Mouse (Mus musculus) forebrain, embryonic 10.5 days (tissue): ENCODE results near the gene Nfib. TPM values are rescaled to one million over a fixed set of nuclear protein-coding genes. Genes with fewer than 3 reads are reported as not detected.
A peak's percentile ranks its signal among the peaks of the same experiment; 100 is the strongest.

Source experiments
- DNase-seq: peaks from one replicate; pipeline ENCODE4 v3.0.0-alpha.2; 2017; ENCODE audit warnings: low spot score; ENCODE audit errors: extremely low spot score
- H3K27ac ChIP-seq: fragments of 300-500 bp; sonication (generic); 2 replicates; pipeline ENCODE4 v1.5.1; 2016; ENCODE audit warnings: mild to moderate bottlenecking
- H3K27me3 ChIP-seq: fragments of 300-500 bp; sonication (generic); 2 replicates; pipeline ENCODE4 v1.6.1; 2016; ENCODE audit warnings: mild to moderate bottlenecking; ENCODE audit not compliant: poor library complexity, severe bottlenecking
- H3K36me3 ChIP-seq: fragments of 300-500 bp; sonication (generic); replicated peaks from 2 replicates; pipeline ENCODE4 v1.6.1; 2016; ENCODE audit warnings: mild to moderate bottlenecking, moderate library complexity
- H3K4me1 ChIP-seq: fragments of 300-500 bp; sonication (generic); 2 replicates; pipeline ENCODE4 v1.6.1; 2016
- H3K4me3 ChIP-seq: fragments of 300-500 bp; sonication (generic); 2 replicates; pipeline ENCODE4 v1.5.1; 2016; ENCODE audit warnings: mild to moderate bottlenecking, moderate library complexity
- H3K9me3 ChIP-seq: fragments of 300-500 bp; sonication (generic); 2 replicates; pipeline ENCODE4 v1.6.1; 2016; ENCODE audit warnings: mild to moderate bottlenecking, moderate library complexity
- WGBS: fragments of 180-500 bp; shearing (Covaris S2); methylation state at CpG from one replicate; pipeline ENCODE4 v1.1.7; 2016; 5-methylcytosine and 5-hydroxymethylcytosine counted together
- polyA plus RNA-seq: library from polyadenylated mRNA; unstranded; fragments of >200 nt; fragmentation: Nextera tagmentation; extraction: Ambion mirVana; gene quantifications from 2 replicates; pipeline ENCODE4 v1.2.1, GENCODE M21; 2016

Nfib gene
- polyA plus RNA-seq, 1 experiment from 2014 or later: 21.8 TPM

- no peak overlapping the region for H3K27ac ChIP-seq
- DNase-seq: no peak
- H3K27me3 ChIP-seq: no peaks in the 10 kb centered on the region
- no peak overlapping the region for H3K4me3 ChIP-seq
- H3K9me3 ChIP-seq: no peaks in the 10 kb centered on the region
- H3K36me3 ChIP-seq: no peaks in the 10 kb centered on the region
- WGBS: 84% methylated on average over 7 of the region's 7 CpGs
- peaks cover 25% of the 10 kb centered on the region for H3K4me1 ChIP-seq
Observed at GRCm38 (mm10) chr4:82517311-82517710, 188.2 kb downstream of the Nfib start.

- no peak overlapping the region for H3K4me3 ChIP-seq
- DNase-seq: no peak
- H3K27me3 ChIP-seq: no peaks in the 10 kb centered on the region
- whole genome bisulfite sequencing: 88% methylated on average over 6 of the region's 6 CpGs
- no peak overlapping the region for H3K27ac ChIP-seq
- H3K9me3 ChIP-seq: no peaks in the 10 kb centered on the region
- no peaks in the 10 kb centered on the region for H3K36me3 ChIP-seq
- H3K4me1 ChIP-seq: peaks cover 35% of the 10 kb centered on the region
Observed at GRCm38 (mm10) chr4:82516211-82516795, 189.2 kb downstream of the Nfib start.

- H3K9me3 ChIP-seq: no peaks in the 10 kb centered on the region
- H3K27me3 ChIP-seq: no peaks in the 10 kb centered on the region
- WGBS: 91% methylated on average over 8 of the region's 8 CpGs
- H3K4me1 ChIP-seq: peaks cover 49% of the 10 kb centered on the region
- no peak overlapping the region for H3K4me3 ChIP-seq
- H3K27ac ChIP-seq: no peak overlapping the region
- H3K36me3 ChIP-seq: no peaks in the 10 kb centered on the region
- no peak for DNase-seq
Observed at GRCm38 (mm10) chr4:82514921-82515320, 190.6 kb downstream of the Nfib start.

- peaks cover 55% of the 10 kb centered on the region for H3K4me1 ChIP-seq
- H3K27me3 ChIP-seq: no peaks in the 10 kb centered on the region
- no peaks in the 10 kb centered on the region for H3K36me3 ChIP-seq
- no peak overlapping the region for H3K4me3 ChIP-seq
- no peak for DNase-seq
- H3K9me3 ChIP-seq: no peaks in the 10 kb centered on the region
- no peak overlapping the region for H3K27ac ChIP-seq
- 85% methylated on average over 1 of the region's 1 CpGs for WGBS
Observed at GRCm38 (mm10) chr4:82514373-82514772, 191.2 kb downstream of the Nfib start.

GRCm38 (mm10) chr4:82513426-82513750, 192.2 kb downstream of the Nfib start:
- peaks cover 64% of the 10 kb centered on the region for H3K4me1 ChIP-seq
- 1% methylated on average over 14 of the region's 14 CpGs for WGBS

GRCm38 (mm10) chr4:82512743-82513425, 192.7 kb downstream of the Nfib start:
- Histone ChIP-seq H3K4me3 (peak overlapping the region; percentile 83), H3K27ac (peak overlapping the region; percentile 99), H3K4me1 (peaks cover 70% of the 10 kb centered on the region), H3K36me3 (no peaks in the 10 kb centered on the region), H3K27me3 (peaks cover 10% of the 10 kb centered on the region; the same call in 1 of the 2 replicates), H3K9me3 (no peaks in the 10 kb centered on the region)
- peak; percentile 90 for DNase-seq
- under 1% methylated on average over 36 of the region's 63 CpGs for WGBS

More at GRCm38 (mm10) chr4:82513426-82513750, 192.2 kb downstream of the Nfib start:
- H3K4me3 ChIP-seq: peak overlapping the region; percentile 83
- no peaks in the 10 kb centered on the region for H3K9me3 ChIP-seq
- peak overlapping the region; percentile 99 for H3K27ac ChIP-seq
- DNase-seq: no peak
- no peaks in the 10 kb centered on the region for H3K36me3 ChIP-seq
- peaks cover 6% of the 10 kb centered on the region; the same call in 1 of the 2 replicates for H3K27me3 ChIP-seq

GRCm38 (mm10) chr4:82512335-82512734, 193.2 kb downstream of the Nfib start:
- WGBS: 1% methylated on average over 13 of the region's 13 CpGs
- DNase-seq: peak; percentile 22
- H3K4me1 ChIP-seq: peaks cover 73% of the 10 kb centered on the region

GRCm38 (mm10) chr4:82511524-82511923, 194.0 kb downstream of the Nfib start:
- WGBS: 1% methylated on average over 8 of the region's 8 CpGs
- DNase-seq: peak; percentile 68
- Histone ChIP-seq H3K27ac (peak overlapping the region; percentile 99), H3K36me3 (no peaks in the 10 kb centered on the region), H3K4me1 (peaks cover 79% of the 10 kb centered on the region), H3K27me3 (peaks cover 13% of the 10 kb centered on the region; the same call in 1 of the 2 replicates), H3K9me3 (no peaks in the 10 kb centered on the region), H3K4me3 (peak overlapping the region; percentile 83)

More at GRCm38 (mm10) chr4:82512335-82512734, 193.2 kb downstream of the Nfib start:
- H3K36me3 ChIP-seq: no peaks in the 10 kb centered on the region
- peak overlapping the region; percentile 99 for H3K27ac ChIP-seq
- H3K9me3 ChIP-seq: no peaks in the 10 kb centered on the region
- peaks cover 13% of the 10 kb centered on the region; the same call in 1 of the 2 replicates for H3K27me3 ChIP-seq
- H3K4me3 ChIP-seq: peak overlapping the region; percentile 83

- Histone ChIP-seq H3K36me3 (no peaks in the 10 kb centered on the region), H3K9me3 (no peaks in the 10 kb centered on the region), H3K4me1 (peaks cover 84% of the 10 kb centered on the region), H3K4me3 (peak overlapping the region; percentile 83), H3K27ac (peak overlapping the region; percentile 99), H3K27me3 (peaks cover 13% of the 10 kb centered on the region; the same call in 1 of the 2 replicates)
- peak; percentile 33 for DNase-seq
- WGBS: 6% methylated on average over 16 of the region's 16 CpGs
Observed at GRCm38 (mm10) chr4:82511001-82511513, 194.5 kb downstream of the Nfib start.

GRCm38 (mm10) chr4:82509771-82510170, 195.8 kb downstream of the Nfib start:
- peak; percentile 16 for DNase-seq
- peaks cover 13% of the 10 kb centered on the region for H3K27me3 ChIP-seq
- H3K36me3 ChIP-seq: no peaks in the 10 kb centered on the region
- peak overlapping the region; percentile 83; the same call in 1 of the 2 replicates for H3K4me3 ChIP-seq
- 20% methylated on average over 4 of the region's 4 CpGs for WGBS
- H3K4me1 ChIP-seq: peaks cover 87% of the 10 kb centered on the region
- H3K9me3 ChIP-seq: no peaks in the 10 kb centered on the region
- H3K27ac ChIP-seq: peak overlapping the region; percentile 99

- peaks cover 15% of the 10 kb centered on the region for H3K27me3 ChIP-seq
- peak overlapping the region; percentile 99 for H3K27ac ChIP-seq
- DNase-seq: no peak
- peaks cover 84% of the 10 kb centered on the region for H3K4me1 ChIP-seq
- 19% methylated on average over 2 of the region's 2 CpGs for WGBS
- H3K4me3 ChIP-seq: peak overlapping the region; percentile 83; the same call in 1 of the 2 replicates
- H3K36me3 ChIP-seq: no peaks in the 10 kb centered on the region
- H3K9me3 ChIP-seq: no peaks in the 10 kb centered on the region
Observed at GRCm38 (mm10) chr4:82509166-82509767, 196.3 kb downstream of the Nfib start.

GRCm38 (mm10) chr4:82508281-82508687, 197.3 kb downstream of the Nfib start:
- DNase-seq: no peak
- H3K9me3 ChIP-seq: no peaks in the 10 kb centered on the region
- H3K4me1 ChIP-seq: peaks cover 79% of the 10 kb centered on the region
- H3K4me3 ChIP-seq: peak overlapping the region; percentile 83
- H3K36me3 ChIP-seq: no peaks in the 10 kb centered on the region
- peaks cover 24% of the 10 kb centered on the region for H3K27me3 ChIP-seq
- WGBS: 3% methylated on average over 7 of the region's 7 CpGs
- peak overlapping the region; percentile 99 for H3K27ac ChIP-seq
